Mouse (Mus musculus): ENCODE measurements at regions not wholly inside any gene's neighbourhood (a gene's known extent, or its start where the extent isn't known, plus 50 kb on each side); places are given as distances from the start of the nearest gene placed in this dataset.
A peak's percentile ranks its signal among the peaks of the same experiment; 100 is the strongest.

- no peak for DNase-seq (ENCODE audit: inconsistent ontology term)
Measured at GRCm38 (mm10) chrX:14960294-14960693, 749.3 kb downstream of the H2al1n start.

DNA sequence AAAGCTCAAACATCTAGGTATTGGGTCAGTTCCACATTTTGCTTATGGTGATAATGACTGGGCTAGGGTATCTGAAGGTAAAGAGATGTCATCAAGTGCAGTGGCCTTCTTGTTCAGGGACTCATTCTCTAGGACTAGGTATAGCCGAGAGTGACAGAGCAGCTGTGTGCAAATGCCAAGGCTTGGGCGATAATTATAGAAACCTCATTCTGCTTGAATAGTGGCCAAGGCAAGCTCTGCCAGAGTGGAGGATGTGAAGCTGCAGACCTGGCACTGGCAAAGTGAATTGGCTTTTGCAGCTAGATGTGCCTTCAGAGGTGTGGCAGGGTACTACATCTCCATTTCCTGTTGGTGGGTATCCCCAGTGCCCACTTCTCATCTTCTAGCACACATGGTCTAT is 796.1 kb downstream of the H2al1n start:
- peak; percentile 6 for DNase-seq (ENCODE audit: inconsistent ontology term)
